Mouse (Mus musculus): ENCODE data around the gene Gpr19.

- no peak for TF ChIP-seq CTCF (IDR thresholded peaks at IDR 0.05; ENCODE audit: extremely low read depth, insufficient read depth, low read length)
- TF ChIP-seq POLR2A (IDR thresholded peaks at IDR 0.05; ENCODE audit: extremely low read depth, insufficient read depth, low read length): no peak
Measured at GRCm38 (mm10) chr6:134854782-134855181, 43.6 kb downstream of the Gpr19 start.

All from cortical plate, adult 2 months (tissue).